Mouse (Mus musculus): ENCODE measurements around the gene Lpar3. TPM values are rescaled to one million over a fixed set of nuclear protein-coding genes. Genes with fewer than 3 reads are reported as not detected.

Lpar3 gene
- polyA plus RNA-seq, 1 experiment from 2014 or later, result 2.4 TPM

- DNase-seq (ENCODE audit: low spot score) (no peak), ATAC-seq (ENCODE audit: insufficient read depth, low FRiP score, low TSS enrichment) (no peak)
- Histone ChIP-seq H3K36me3 (ENCODE audit: control insufficient read depth, insufficient read depth, low read length) (no peaks in the 10 kb centered on the region), H3K27me3 (ENCODE audit: control insufficient read depth, insufficient read depth, low read length) (no peaks in the 10 kb centered on the region), H3K9ac (ENCODE audit: low read length) (no peak overlapping the region), H3K4me1 (ENCODE audit: control insufficient read depth, insufficient read depth, low read length) (no peaks in the 10 kb centered on the region), H3K4me3 (ENCODE audit: low read depth, low read length) (no peak overlapping the region), H3K27ac (ENCODE audit: low read depth, low read length) (no peak overlapping the region), H3K4me2 (ENCODE audit: low read depth) (no peak overlapping the region), H3K9me3 (ENCODE audit: control insufficient read depth, low read length) (no peaks in the 10 kb centered on the region)
- 93% methylated on average over 7 of the region's 7 CpGs for WGBS
Measured at GRCm38 (mm10) chr3:146317366-146317765, 96.6 kb downstream of the Lpar3 start.

- DNase-seq (ENCODE audit: low spot score), result no peak
- no peaks in the 10 kb centered on the region for H3K4me1 ChIP-seq (ENCODE audit: control insufficient read depth, insufficient read depth, low read length)
- H3K36me3 ChIP-seq (ENCODE audit: control insufficient read depth, insufficient read depth, low read length), result no peaks in the 10 kb centered on the region
- H3K9ac ChIP-seq (ENCODE audit: low read length), result no peak overlapping the region
- H3K9me3 ChIP-seq (ENCODE audit: control insufficient read depth, low read length), result no peaks in the 10 kb centered on the region
- no peaks in the 10 kb centered on the region for H3K27me3 ChIP-seq (ENCODE audit: control insufficient read depth, insufficient read depth, low read length)
- no peak overlapping the region for H3K27ac ChIP-seq (ENCODE audit: low read depth, low read length)
- no peak overlapping the region for H3K4me3 ChIP-seq (ENCODE audit: low read depth, low read length)
- no peak for ATAC-seq (ENCODE audit: insufficient read depth, low FRiP score, low TSS enrichment)
- H3K4me2 ChIP-seq (ENCODE audit: low read depth), result no peak overlapping the region
- WGBS, result 89% methylated on average over 12 of the region's 12 CpGs
Measured at GRCm38 (mm10) chr3:146317911-146318310, 97.1 kb downstream of the Lpar3 start.

GRCm38 (mm10) chr3:146318520-146318938, 97.8 kb downstream of the Lpar3 start:
- DNase-seq (ENCODE audit: low spot score) (peak; percentile 34), ATAC-seq (ENCODE audit: insufficient read depth, low FRiP score, low TSS enrichment) (no peak)
- Histone ChIP-seq H3K9ac (ENCODE audit: low read length) (no peak overlapping the region; the same call in 1 of the 2 replicates), H3K36me3 (ENCODE audit: control insufficient read depth, insufficient read depth, low read length) (no peaks in the 10 kb centered on the region), H3K4me2 (ENCODE audit: low read depth) (no peak overlapping the region), H3K27ac (ENCODE audit: low read depth, low read length) (no peak overlapping the region), H3K27me3 (ENCODE audit: control insufficient read depth, insufficient read depth, low read length) (no peaks in the 10 kb centered on the region), H3K4me3 (ENCODE audit: low read depth, low read length) (no peak overlapping the region), H3K4me1 (ENCODE audit: control insufficient read depth, insufficient read depth, low read length) (no peaks in the 10 kb centered on the region), H3K9me3 (ENCODE audit: control insufficient read depth, low read length) (no peaks in the 10 kb centered on the region)
- 55% methylated on average over 16 of the region's 16 CpGs for WGBS

- Histone ChIP-seq H3K4me1 (ENCODE audit: control insufficient read depth, insufficient read depth, low read length) (no peaks in the 10 kb centered on the region), H3K36me3 (ENCODE audit: control insufficient read depth, insufficient read depth, low read length) (no peaks in the 10 kb centered on the region), H3K27me3 (ENCODE audit: control insufficient read depth, insufficient read depth, low read length) (no peaks in the 10 kb centered on the region), H3K9ac (ENCODE audit: low read length) (no peak overlapping the region; the same call in 1 of the 2 replicates), H3K4me2 (ENCODE audit: low read depth) (no peak overlapping the region), H3K9me3 (ENCODE audit: control insufficient read depth, low read length) (no peaks in the 10 kb centered on the region), H3K4me3 (ENCODE audit: low read depth, low read length) (no peak overlapping the region), H3K27ac (ENCODE audit: low read depth, low read length) (no peak overlapping the region)
- 0 out of 2 replicates have a peak, but pooled peaks have one; percentile 25 for ATAC-seq (ENCODE audit: insufficient read depth, low FRiP score, low TSS enrichment)
- WGBS, result 34% methylated on average over 13 of the region's 13 CpGs
- DNase-seq (ENCODE audit: low spot score), result no peak
Measured at GRCm38 (mm10) chr3:146318987-146319386, 98.2 kb downstream of the Lpar3 start.

- H3K4me1 ChIP-seq (ENCODE audit: control insufficient read depth, insufficient read depth, low read length), result no peaks in the 10 kb centered on the region
- 0 out of 2 replicates have a peak, but pooled peaks have one; percentile 11 for ATAC-seq (ENCODE audit: insufficient read depth, low FRiP score, low TSS enrichment)
- H3K27ac ChIP-seq (ENCODE audit: low read depth, low read length), result no peak overlapping the region
- H3K36me3 ChIP-seq (ENCODE audit: control insufficient read depth, insufficient read depth, low read length), result no peaks in the 10 kb centered on the region
- H3K4me3 ChIP-seq (ENCODE audit: low read depth, low read length), result no peak overlapping the region
- H3K9me3 ChIP-seq (ENCODE audit: control insufficient read depth, low read length), result no peaks in the 10 kb centered on the region
- H3K9ac ChIP-seq (ENCODE audit: low read length), result no peak overlapping the region
- WGBS, result 91% methylated on average over 14 of the region's 14 CpGs
- no peak for DNase-seq (ENCODE audit: low spot score)
- no peak overlapping the region for H3K4me2 ChIP-seq (ENCODE audit: low read depth)
- H3K27me3 ChIP-seq (ENCODE audit: control insufficient read depth, insufficient read depth, low read length), result no peaks in the 10 kb centered on the region
Measured at GRCm38 (mm10) chr3:146319503-146319902, 98.7 kb downstream of the Lpar3 start.

- H3K4me3 ChIP-seq (ENCODE audit: low read depth, low read length), result no peak overlapping the region
- no peak for ATAC-seq (ENCODE audit: insufficient read depth, low FRiP score, low TSS enrichment)
Measured at GRCm38 (mm10) chr3:146324949-146325348, 104.2 kb downstream of the Lpar3 start.

GRCm38 (mm10) chr3:146326743-146327536, 106.2 kb downstream of the Lpar3 start:
- Histone ChIP-seq H3K9ac (ENCODE audit: low read length) (no peak overlapping the region), H3K4me2 (ENCODE audit: low read depth) (peak overlapping the region; percentile 57), H3K4me1 (ENCODE audit: control insufficient read depth, insufficient read depth, low read length) (0 out of 2 replicates have a peak, but pooled peaks cover 4% of the 10 kb centered on the region), H3K9me3 (ENCODE audit: control insufficient read depth, low read length) (no peaks in the 10 kb centered on the region), H3K4me3 (ENCODE audit: low read depth, low read length) (no peak overlapping the region), H3K36me3 (ENCODE audit: control insufficient read depth, insufficient read depth, low read length) (no peaks in the 10 kb centered on the region), H3K27ac (ENCODE audit: low read depth, low read length) (no peak overlapping the region), H3K27me3 (ENCODE audit: control insufficient read depth, insufficient read depth, low read length) (no peaks in the 10 kb centered on the region)
- WGBS, result 46% methylated on average over 15 of the region's 17 CpGs
- ATAC-seq (ENCODE audit: insufficient read depth, low FRiP score, low TSS enrichment) (no peak), DNase-seq (ENCODE audit: low spot score) (no peak)

More at GRCm38 (mm10) chr3:146324949-146325348, 104.2 kb downstream of the Lpar3 start:
- 0 out of 2 replicates have a peak, but pooled peaks cover 4% of the 10 kb centered on the region for H3K4me1 ChIP-seq (ENCODE audit: control insufficient read depth, insufficient read depth, low read length)
- H3K27me3 ChIP-seq (ENCODE audit: control insufficient read depth, insufficient read depth, low read length), result no peaks in the 10 kb centered on the region
- no peak for DNase-seq (ENCODE audit: low spot score)
- H3K9me3 ChIP-seq (ENCODE audit: control insufficient read depth, low read length), result no peaks in the 10 kb centered on the region
- H3K4me2 ChIP-seq (ENCODE audit: low read depth), result no peak overlapping the region
- WGBS, result 63% methylated on average over 8 of the region's 8 CpGs
- H3K36me3 ChIP-seq (ENCODE audit: control insufficient read depth, insufficient read depth, low read length), result no peaks in the 10 kb centered on the region
- H3K9ac ChIP-seq (ENCODE audit: low read length), result no peak overlapping the region
- H3K27ac ChIP-seq (ENCODE audit: low read depth, low read length), result no peak overlapping the region

- peak overlapping the region; percentile 58; the same call in 1 of the 2 replicates for H3K27ac ChIP-seq (ENCODE audit: low read depth, low read length)
- H3K36me3 ChIP-seq (ENCODE audit: control insufficient read depth, insufficient read depth, low read length), result no peaks in the 10 kb centered on the region
- peak; percentile 75 for DNase-seq (ENCODE audit: low spot score)
- H3K27me3 ChIP-seq (ENCODE audit: control insufficient read depth, insufficient read depth, low read length), result no peaks in the 10 kb centered on the region
- 0 out of 2 replicates have a peak, but pooled peaks cover 4% of the 10 kb centered on the region for H3K4me1 ChIP-seq (ENCODE audit: control insufficient read depth, insufficient read depth, low read length)
- H3K4me3 ChIP-seq (ENCODE audit: low read depth, low read length), result 0 out of 2 replicates have a peak overlapping the region, but pooled peaks have one; percentile 18
- no peaks in the 10 kb centered on the region for H3K9me3 ChIP-seq (ENCODE audit: control insufficient read depth, low read length)
- H3K9ac ChIP-seq (ENCODE audit: low read length), result peak overlapping the region; percentile 45
- WGBS, result 2% methylated on average over 13 of the region's 13 CpGs
- peak overlapping the region; percentile 57 for H3K4me2 ChIP-seq (ENCODE audit: low read depth)
- ATAC-seq (ENCODE audit: insufficient read depth, low FRiP score, low TSS enrichment), result peak; percentile 80
Measured at GRCm38 (mm10) chr3:146327537-146328255, 106.9 kb downstream of the Lpar3 start.
